Mouse (Mus musculus): ENCODE measurements around the gene Nxf1.

Gene Nxf1

GRCm38 (mm10) chr19:8819596-8820423 lies 62.9 kb downstream of the Nxf1 start, which contains the start of gene Hnrnpul2:
Gene Hnrnpul2, plus strand, starts transcription at chr19:8820010.
- peak; percentile 99 for DNase-seq (ENCODE audit: low spot score)

Data from urinary bladder, postnatal 14 days (tissue).